Mouse (Mus musculus) thymus, adult 2 months (tissue): ENCODE measurements around the gene Myo1a. TPM values are rescaled to one million over a fixed set of nuclear protein-coding genes. Genes with fewer than 3 reads are reported as not detected.

ENCODE experiments used
- DNase-seq: peaks from one replicate; pipeline ENCODE4 v3.0.0; 2021
- H3K27ac ChIP-seq: fragments of 200-500 bp; 2 replicates; pipeline ENCODE4 v1.5.1; 2012; ENCODE audit warnings: low read length, control low read depth; ENCODE audit not compliant: control insufficient read depth, insufficient read depth
- H3K27me3 ChIP-seq: fragments of 200-500 bp; 2 replicates; pipeline ENCODE4 v1.6.1; 2012; ENCODE audit warnings: mild to moderate bottlenecking, low read length, moderate library complexity, mixed read lengths; ENCODE audit not compliant: control insufficient read depth, insufficient read depth
- H3K36me3 ChIP-seq: fragments of 200-500 bp; 2 replicates; pipeline ENCODE4 v1.6.1; 2012; ENCODE audit warnings: mild to moderate bottlenecking, low read length, moderate library complexity; ENCODE audit not compliant: control insufficient read depth, insufficient read depth
- H3K4me1 ChIP-seq: fragments of 200-500 bp; replicated peaks from 2 replicates; pipeline ENCODE4 v1.6.1; 2012; ENCODE audit warnings: low read length; ENCODE audit not compliant: control insufficient read depth, insufficient read depth
- H3K4me3 ChIP-seq: fragments of 200-500 bp; 2 replicates; pipeline ENCODE4 v1.5.1; 2012; ENCODE audit warnings: mild to moderate bottlenecking, low read length, control low read depth, moderate library complexity; ENCODE audit not compliant: control insufficient read depth, insufficient read depth
- CTCF ChIP-seq: fragments of 200-500 bp; IDR thresholded peaks from 2 replicates; pipeline ENCODE4 v1.5.1; 2012; ENCODE audit warnings: mild to moderate bottlenecking, control low read depth, low read length, moderate library complexity, borderline replicate concordance; ENCODE audit not compliant: control insufficient read depth, poor library complexity, insufficient read depth; ENCODE audit errors: extremely low read depth
- POLR2A ChIP-seq: fragments of 200-500 bp; IDR thresholded peaks from 2 replicates; pipeline ENCODE4 v1.6.1; 2012; ENCODE audit warnings: mild to moderate bottlenecking, low read length, control low read depth, moderate library complexity; ENCODE audit not compliant: control insufficient read depth, poor library complexity, insufficient read depth; ENCODE audit errors: extremely low read depth
- WGBS: fragments of 180-500 bp; shearing (Covaris S2); methylation state at CpG from one replicate; pipeline ENCODE4 v1.1.7; 2018; 5-methylcytosine and 5-hydroxymethylcytosine counted together
- polyA plus RNA-seq: library from polyadenylated mRNA; depleted of rRNA; stranded (reverse); fragments of >200 nt; gene quantifications from 2 replicates; pipeline ENCODE4 v1.2.3, GENCODE M21; 2012

The Myo1a gene
- polyA plus RNA-seq, 1 experiment: 1.8 TPM

- Histone ChIP-seq H3K4me3 (no peak overlapping the region), H3K27ac (no peak overlapping the region), H3K36me3 (no peaks in the 10 kb centered on the region), H3K4me1 (peaks cover 14% of the 10 kb centered on the region), H3K27me3 (no peaks in the 10 kb centered on the region)
- DNase-seq: peak; percentile 76
- TF ChIP-seq POLR2A (no peak), CTCF (peak; percentile 49; the same call in 1 of the 2 replicates)
- 88% methylated on average over 8 of the region's 8 CpGs for WGBS
Measured at GRCm38 (mm10) chr10:127674794-127675522, 30.0 kb upstream of the Myo1a start.

GRCm38 (mm10) chr10:127675859-127676398 is 29.0 kb upstream of the Myo1a start:
- Histone ChIP-seq H3K27ac (no peak overlapping the region; the same call in 1 of the 2 replicates), H3K27me3 (no peaks in the 10 kb centered on the region), H3K4me3 (no peak overlapping the region), H3K36me3 (no peaks in the 10 kb centered on the region), H3K4me1 (peaks cover 9% of the 10 kb centered on the region; the same call in 1 of the 2 replicates)
- TF ChIP-seq CTCF (no peak), POLR2A (no peak)
- WGBS: 44% methylated on average over 5 of the region's 5 CpGs
- no peak for DNase-seq

GRCm38 (mm10) chr10:127676691-127677548 is 28.1 kb upstream of the Myo1a start:
- no peaks in the 10 kb centered on the region for H3K27me3 ChIP-seq
- peak; percentile 89 for DNase-seq
- under 1% methylated on average over 71 of the region's 71 CpGs for WGBS
- peaks cover 9% of the 10 kb centered on the region; the same call in 1 of the 2 replicates for H3K4me1 ChIP-seq
- TF ChIP-seq POLR2A (peak; percentile 54; the same call in 1 of the 2 replicates), CTCF (no peak)
- no peaks in the 10 kb centered on the region for H3K36me3 ChIP-seq
- H3K27ac ChIP-seq: peak overlapping the region; percentile 12; the same call in 1 of the 2 replicates
- peak overlapping the region; percentile 79 for H3K4me3 ChIP-seq

GRCm38 (mm10) chr10:127677591-127678336 is 27.2 kb upstream of the Myo1a start:
- Histone ChIP-seq H3K36me3 (no peaks in the 10 kb centered on the region), H3K27me3 (no peaks in the 10 kb centered on the region), H3K27ac (0 out of 2 replicates have a peak overlapping the region, but pooled peaks have one; percentile 12), H3K4me3 (peak overlapping the region; percentile 79), H3K4me1 (peaks cover 9% of the 10 kb centered on the region; the same call in 1 of the 2 replicates)
- peak; percentile 85 for DNase-seq
- TF ChIP-seq POLR2A (no peak), CTCF (no peak)
- 9% methylated on average over 14 of the region's 14 CpGs for WGBS

DNA sequence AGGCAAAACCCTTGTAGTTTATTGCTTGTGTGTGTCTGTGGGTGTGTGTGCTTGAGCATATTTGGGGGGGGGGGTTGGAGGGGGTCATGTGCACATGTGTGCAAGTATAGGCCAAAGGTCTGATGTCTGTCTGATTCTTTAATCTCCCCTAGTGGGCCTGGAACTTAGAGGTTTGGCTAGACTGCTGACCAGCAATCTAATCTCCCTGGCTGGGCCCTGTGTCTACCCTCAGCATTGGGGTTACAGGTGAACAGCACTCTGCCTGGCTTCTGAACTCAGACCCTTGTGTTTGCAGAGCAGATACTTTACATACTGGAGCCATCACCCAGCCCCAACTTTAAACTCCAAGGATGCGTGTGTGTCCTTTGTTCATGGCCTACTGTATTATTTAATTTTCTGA is 25.8 kb upstream of the Myo1a start:
- Histone ChIP-seq H3K36me3 (no peaks in the 10 kb centered on the region), H3K27me3 (no peaks in the 10 kb centered on the region), H3K4me1 (peaks cover 9% of the 10 kb centered on the region; the same call in 1 of the 2 replicates), H3K27ac (no peak overlapping the region), H3K4me3 (no peak overlapping the region)
- no peak for DNase-seq
- WGBS: 100% methylated on average over 1 of the region's 1 CpGs
- TF ChIP-seq CTCF (no peak), POLR2A (no peak)

DNA sequence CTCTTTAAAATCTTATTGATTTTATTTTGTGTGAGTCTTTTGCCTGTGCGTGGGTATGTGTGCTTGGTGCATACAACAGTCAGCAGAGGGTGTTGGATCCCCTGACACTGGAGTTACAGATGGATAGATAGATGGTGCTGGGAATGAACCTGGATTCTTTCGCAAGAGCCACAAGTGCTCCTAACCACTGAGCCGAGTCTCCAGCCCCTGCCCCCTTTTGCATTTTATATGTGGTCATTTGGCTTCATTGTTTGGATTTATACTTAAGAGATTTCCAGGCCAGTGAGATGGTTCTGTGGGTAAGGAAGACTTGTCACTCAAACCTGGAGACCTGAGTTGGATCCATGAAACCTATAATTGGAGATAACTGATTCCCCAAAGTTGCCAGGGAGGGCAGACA is 25.1 kb upstream of the Myo1a start:
- no peaks in the 10 kb centered on the region for H3K27me3 ChIP-seq
- no peak overlapping the region for H3K4me3 ChIP-seq
- peaks cover 8% of the 10 kb centered on the region; the same call in 1 of the 2 replicates for H3K4me1 ChIP-seq
- no peaks in the 10 kb centered on the region for H3K36me3 ChIP-seq
- H3K27ac ChIP-seq: no peak overlapping the region
- TF ChIP-seq POLR2A (no peak), CTCF (no peak)
- 98% methylated on average over 3 of the region's 3 CpGs for WGBS
- DNase-seq: no peak
